Mouse (Mus musculus) kidney, postnatal 10 days (tissue): Measurements from ENCODE around the gene Gas7.

Experiments used
- DNase-seq: peaks from one replicate; pipeline ENCODE4 v3.0.0; 2021; ENCODE audit warnings: mixed read lengths

Gene Gas7

DNA sequence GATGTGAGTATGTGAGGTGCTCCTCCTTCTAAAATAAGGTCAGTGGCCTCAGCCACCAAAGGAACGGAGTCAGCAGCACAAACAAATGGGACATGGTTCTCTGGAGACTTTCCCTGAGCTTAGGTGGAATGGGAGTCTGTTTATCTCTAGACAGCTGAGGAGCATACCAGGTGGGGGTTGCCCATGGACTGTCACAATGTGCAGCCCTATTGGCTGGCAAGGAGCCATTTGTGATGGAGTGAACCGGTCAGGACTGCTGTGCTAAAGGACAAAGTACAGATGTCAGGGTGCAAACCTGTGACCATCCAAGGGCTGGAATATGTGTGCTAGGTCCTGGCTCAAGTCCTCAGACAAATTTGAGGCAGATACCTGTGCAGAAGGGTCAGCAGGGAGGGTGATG, 173.3 kb downstream of the Gas7 start:
- DNase-seq: peak; percentile 39

DNA sequence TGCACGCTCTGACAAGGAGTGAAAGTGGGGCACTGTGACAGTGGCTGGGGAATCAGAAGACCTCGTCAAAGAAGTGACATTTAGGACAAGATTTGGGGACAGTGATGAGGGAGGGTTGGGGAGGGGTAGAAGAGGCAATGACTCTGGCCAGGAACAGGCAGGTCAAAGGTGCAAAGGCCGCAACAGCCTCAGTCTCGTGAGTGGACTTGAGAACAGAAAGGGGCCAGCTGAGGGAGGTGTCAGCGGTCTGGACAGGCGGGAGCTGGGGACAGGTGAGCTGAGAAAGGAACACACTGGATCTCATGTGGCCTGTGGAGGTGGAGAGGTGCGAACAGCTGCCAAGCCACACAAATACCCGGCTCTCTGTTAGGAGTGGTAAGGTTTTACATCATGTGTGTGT, 177.7 kb downstream of the Gas7 start:
- no peak for DNase-seq

DNA sequence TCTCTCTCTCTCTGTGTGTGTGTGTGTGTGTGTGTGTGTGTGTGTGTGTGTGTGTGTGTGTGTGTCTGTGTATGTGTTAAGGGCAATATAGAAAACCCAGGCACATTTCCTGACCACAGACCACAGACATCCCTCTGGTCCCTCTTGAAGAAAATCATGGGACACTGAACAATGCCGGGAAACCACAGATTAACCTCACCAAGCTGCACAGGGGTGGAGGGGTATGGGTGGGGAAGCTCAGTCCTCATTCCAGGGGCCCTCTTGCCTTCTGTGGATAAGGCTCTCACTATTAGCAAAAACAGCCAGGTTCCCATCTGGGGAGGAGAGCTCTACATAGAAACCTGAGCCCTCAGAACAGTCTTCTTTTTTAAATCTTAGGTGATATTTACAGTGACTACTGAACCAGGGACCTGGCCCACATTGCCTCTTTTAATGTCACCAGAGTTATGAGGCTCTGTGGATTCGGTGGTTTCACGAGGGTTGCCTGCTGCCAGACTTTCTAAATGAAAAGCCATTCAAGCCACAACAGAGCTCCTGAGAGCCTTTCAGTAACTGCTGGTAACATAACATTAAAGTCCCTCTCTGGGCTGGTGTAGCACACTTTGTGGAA, 178.5 kb downstream of the Gas7 start:
- no peak for DNase-seq

DNA sequence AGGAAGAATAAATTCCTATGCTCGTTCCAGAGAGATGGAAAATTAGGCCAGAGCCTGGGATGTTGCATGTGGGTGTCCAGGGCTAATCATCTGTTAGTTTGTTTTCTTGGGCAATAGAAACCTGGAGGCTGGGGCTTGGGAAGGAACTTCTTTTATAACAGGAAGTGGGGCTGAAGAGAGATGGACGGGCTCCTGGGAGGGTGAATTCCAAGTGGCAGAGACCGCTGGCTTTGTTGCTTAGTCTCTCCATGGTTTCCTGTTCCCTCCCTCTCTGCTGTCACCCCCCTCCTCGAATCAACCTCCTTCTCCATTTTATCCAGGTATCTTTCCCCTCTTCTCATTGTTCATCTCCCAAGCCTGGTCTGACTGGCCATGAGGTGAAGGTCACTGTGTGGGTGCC, 181.0 kb downstream of the Gas7 start:
- no peak for DNase-seq

DNA sequence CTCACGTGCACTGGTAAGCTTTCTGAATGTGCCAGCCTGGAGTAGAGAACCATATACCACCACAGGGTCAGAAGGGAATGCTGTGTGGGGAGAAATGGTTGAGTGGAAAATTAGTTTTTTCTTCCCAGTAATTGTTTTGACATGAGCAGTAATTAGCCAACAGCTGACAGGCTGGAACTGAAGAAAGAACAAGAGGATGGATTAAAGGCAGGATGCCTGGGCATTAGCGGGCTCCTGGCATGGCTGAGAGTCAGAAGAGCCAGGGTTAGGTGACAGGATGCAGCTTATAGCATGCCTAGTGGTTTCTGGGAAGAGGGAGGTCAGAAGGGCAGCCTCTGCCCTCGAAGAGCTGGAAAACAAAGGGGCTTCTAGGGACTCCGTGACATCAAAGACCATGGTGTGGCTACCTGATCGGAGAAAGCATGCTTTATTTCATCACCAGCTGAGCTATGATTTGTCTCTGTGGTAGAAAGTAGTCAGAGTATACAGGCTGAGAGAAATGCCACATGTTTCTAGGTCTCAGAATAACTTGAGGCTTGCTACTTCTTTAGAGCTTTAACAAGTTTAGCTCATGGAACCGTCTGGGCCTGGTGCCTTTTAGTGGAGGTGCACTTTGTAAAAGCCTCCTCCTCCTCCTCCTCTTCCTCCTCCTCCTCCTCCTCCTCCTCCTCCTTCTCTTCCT, 181.8 kb downstream of the Gas7 start:
- no peak for DNase-seq

DNA sequence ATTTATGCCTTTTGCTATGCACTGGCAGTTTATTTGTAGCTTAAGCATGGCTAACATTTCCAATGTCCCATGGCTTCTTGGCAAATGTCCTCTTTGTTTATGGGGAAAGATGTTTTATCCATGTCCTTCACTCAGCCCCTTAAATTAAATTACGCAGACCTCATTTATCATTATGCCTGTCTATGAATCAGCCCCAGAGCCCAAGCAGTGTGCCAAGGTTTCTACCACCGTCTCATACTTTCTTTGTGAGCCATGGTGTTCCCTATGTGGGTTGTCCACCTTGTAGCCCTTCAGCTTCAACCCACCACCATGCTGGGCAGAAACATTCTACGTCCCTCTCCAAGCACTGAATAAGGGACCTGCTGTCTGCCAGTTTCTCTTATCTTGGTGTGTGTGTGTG, 183.2 kb downstream of the Gas7 start:
- DNase-seq: no peak

DNA sequence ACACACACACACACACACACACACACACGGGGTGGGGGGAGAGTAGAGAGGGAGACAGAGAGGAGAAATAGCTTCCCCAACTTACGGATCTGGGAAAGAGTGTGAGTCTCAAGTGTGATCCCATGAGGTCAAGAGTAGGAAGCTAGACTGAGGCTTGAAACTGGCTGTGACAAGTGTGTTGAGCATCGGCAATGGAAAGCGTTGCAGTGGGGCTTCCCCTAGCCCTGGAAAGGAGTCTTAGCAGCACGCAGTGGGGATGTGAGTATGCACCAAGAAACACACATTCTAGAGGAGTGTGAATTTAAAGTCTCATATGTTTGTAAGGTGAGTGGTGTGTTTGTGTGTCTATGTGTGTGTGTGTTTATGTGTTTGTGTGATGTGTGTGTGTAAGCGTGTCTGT, 185.1 kb downstream of the Gas7 start:
- DNase-seq: no peak

DNA sequence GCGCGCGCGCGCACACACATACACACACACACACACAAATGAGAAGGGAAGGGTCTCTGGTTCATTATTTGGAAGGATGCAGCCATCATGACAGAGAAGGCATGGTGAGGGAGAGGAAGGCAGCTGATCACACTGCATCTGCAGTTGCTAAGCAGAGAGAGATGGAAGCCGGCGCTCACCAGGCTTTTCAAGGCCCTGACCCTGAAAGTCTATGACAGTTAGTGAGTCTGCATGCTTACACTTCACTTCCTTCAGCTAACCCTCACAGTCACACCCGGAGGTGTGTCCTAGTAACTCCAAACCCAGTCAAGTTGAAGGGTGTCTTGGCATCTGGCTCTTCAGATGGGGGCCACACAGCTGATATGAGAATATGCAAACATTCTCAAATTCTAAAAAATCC, 187.2 kb downstream of the Gas7 start:
- no peak for DNase-seq

DNA sequence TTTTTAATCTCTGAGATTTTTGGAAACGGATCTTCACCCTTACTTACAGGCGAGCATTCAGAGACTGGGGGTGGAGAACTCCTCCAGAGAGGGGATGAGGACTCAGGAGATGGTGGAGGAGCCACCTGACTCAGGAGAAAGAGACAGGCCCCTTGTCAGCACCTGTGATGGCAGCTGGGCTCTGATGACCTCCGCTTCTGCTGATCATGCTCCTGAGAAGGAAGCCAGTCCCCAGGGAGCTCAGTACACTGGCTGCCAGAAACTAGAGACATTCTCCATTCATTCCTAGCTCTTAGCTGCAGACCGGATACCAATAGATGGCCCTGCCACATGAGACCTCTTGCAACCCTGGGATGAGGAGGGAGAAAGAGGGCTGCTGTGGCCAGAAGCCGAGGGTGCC, 187.6 kb downstream of the Gas7 start:
- no peak for DNase-seq

DNA sequence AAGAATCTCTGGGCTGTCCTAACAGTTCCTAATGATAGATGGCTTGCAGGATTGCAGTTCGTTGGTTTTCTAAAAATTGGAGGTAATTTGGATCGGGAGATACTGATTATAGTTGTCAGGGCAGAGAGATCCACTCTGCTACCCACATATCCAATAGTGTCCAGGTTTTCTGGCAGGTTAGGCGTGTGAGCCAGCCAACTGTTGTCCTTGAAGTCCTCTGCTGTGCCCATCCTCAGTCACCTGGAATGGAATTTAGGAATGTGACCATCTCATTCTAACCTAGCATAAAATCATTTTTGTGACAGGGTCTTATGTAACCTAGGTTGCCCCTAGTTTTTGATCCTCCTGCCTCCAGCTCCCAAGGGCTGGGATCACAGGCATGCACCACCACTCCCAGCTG, 188.2 kb downstream of the Gas7 start:
- no peak for DNase-seq

DNA sequence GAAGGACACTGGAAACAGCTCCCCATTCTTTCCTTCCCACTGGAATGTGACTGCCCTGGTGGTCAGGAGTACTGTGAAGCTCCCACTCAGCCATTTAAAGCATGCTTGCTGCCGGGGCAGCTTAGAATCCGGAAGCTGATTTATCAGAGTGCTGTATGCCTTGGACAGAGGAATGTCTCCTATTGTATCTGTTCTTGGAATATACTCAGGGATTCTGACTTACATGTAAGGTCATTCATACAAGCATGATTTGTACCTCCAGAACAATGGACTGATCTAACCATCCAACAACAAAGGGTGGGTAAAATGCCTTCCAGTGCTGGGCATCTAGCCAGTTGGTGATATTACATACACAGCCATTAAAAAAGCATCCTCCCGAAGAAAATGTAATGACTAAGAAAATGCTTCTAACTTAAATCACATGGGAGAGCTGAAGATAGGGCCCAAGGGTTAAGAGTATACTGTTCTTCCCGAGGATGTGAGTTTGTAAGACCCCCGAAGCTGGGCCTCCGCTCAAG, 189.5 kb downstream of the Gas7 start:
- DNase-seq: peak; percentile 32

DNA sequence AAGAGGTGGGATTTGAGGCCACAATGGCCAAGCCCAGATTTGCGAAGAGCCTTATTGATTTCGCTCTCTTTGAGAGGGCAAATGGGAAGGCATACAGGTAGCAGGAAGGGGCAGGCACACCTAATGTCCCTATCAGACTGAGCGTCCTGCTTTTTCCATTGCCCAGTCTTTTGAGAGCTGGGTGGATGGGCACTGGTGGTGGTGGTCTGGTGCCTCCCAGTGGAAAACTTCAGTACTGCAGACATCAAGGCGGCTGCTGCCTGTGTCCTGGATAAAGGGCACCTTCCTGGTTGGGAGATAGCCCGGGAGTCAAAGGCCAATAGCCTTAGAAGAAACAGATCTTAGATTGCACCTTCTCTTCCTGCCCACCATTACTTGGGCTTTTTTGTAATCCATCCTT, 192.5 kb downstream of the Gas7 start:
- peak; percentile 85 for DNase-seq

DNA sequence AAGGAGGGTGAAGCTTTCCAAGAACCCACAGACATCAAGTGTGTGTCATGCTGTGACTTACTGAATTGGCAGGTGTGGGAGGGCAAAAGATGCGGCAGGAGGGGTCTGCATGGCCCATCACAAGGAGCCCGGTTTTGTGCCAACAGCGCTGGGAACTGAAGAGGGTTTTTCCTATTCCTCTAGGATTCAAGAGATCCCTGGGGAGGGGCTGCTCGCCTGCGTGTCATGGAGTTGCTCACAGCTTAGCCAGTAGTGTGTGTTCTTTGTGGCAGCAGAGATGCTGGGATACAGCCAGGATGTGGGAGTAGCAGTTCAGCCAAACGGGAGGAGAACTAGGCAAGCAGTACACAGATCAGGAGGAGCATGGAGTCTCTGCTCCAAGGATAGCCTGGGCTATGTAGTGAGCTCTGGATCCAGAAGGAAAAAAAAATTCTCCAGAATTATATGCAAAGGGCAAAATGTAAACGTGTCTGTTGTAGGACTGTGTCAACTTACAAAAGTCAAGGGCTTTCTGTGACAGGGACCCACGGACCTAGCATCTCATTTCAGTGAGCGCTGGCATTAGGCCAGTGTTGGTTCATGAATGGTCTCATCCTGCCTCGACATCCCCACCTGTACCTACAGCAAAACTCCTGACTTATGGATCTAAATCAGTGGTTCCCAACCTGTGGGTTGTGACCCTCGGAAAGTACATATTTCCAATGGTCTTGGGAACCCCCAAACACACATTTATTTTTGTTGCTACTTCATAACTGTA, 193.6 kb downstream of the Gas7 start:
- DNase-seq: peak; percentile 25

DNA sequence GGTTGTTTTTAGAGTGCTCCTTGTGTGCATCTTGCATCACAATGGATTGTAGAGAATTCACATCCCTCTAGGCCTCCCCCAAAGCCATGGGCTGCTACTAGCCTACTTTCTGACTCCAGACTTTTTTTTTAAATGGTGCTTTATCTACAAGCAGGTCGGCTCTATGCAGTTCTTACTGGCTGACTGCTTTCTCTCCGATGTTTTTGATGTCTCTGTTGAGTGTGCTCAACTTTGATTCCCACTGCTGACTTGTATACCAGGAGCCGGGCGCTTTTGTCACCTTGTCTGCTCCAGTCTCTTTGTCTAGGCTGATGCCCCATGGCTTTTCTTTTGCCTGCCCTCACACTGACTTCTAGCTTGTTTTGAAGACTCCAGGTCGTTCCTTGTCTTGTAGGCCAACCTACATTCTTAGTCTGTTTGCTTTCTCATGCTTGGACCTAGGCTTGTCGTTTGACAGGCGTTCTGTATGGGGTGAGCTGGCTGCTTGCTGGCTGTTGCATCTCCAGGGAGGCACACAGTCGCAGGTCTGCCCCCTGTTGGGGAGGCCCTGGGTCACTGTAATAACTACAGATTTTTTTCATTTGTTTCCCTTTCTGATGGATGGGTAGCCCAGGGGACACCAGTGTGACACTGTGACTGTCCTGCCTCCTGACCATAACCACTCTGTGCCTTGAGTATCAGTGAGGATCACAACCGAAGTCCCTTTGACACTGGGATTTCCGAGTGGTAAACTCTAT, 194.9 kb downstream of the Gas7 start:
- DNase-seq: peak; percentile 35

DNA sequence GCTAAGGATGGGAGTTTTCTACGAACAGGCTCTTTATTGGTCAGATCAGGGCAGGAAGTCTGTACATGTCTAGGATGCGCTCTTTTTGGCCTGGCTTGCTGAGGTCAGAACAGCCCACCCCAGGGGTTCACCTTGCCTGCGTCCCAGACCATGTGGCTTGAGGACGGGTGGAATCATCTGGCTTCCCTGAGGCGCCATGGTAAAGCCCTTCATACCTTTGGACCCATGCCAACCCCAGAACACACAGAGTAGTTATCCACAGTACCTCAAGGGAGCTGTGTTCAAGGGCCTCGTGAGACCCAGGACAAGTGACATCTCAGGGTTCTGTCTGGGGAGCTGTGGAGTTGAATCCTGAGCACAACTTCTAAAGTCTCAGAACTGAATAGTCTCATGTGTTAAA, 196.5 kb downstream of the Gas7 start:
- no peak for DNase-seq

DNA sequence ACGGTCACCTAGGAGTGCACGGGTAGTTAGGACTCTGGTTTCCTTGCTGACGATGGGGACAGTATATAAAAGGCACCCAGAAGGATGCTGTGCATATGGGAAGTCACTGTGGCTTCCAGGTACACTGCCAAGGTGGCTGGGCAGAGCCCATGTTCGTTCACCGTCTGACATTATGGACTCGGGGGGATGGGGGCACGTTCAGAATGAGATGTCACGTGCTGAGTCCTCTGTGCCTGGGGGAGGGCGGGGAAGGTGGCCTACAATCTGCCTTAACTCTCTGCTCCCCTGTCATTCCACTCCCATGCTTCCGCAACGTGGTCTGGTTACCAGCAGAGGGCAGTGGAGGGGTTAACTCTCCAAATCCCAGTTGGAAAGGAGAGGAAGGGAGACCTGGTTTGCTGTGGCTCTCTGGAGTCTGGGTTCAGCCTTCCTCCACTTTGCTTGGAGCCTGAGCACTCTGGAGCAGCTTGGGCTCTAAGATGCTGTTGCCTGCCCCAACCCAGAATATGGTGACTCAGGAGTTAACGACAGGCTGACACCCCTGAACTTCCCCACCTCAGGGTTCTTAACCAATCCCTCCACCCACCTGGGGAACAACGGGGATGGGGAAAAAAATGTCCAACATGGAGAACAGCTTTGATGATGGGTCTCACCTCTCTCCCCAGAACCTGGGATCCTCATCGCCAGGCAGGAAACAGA, 197.1 kb downstream of the Gas7 start:
- DNase-seq: peak; percentile 55

DNA sequence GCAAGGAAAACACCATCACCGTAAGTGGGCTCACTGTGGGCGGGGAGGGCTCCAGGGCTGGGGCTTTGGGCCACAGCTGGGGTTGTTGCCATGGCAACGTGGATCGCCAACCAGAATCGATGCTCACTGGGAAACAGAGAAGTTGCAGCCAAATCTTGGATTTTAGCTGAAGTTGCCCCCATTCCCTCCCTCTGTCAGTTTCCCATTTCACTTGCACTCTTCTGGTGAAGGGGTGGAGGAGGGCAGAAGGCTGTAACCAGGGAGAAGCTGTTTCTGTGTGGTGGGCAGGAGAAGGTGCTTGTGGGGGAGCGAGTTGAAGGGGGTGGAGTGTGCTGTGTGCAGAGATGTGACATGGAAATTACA, 197.6 kb downstream of the Gas7 start:
- no peak for DNase-seq

DNA sequence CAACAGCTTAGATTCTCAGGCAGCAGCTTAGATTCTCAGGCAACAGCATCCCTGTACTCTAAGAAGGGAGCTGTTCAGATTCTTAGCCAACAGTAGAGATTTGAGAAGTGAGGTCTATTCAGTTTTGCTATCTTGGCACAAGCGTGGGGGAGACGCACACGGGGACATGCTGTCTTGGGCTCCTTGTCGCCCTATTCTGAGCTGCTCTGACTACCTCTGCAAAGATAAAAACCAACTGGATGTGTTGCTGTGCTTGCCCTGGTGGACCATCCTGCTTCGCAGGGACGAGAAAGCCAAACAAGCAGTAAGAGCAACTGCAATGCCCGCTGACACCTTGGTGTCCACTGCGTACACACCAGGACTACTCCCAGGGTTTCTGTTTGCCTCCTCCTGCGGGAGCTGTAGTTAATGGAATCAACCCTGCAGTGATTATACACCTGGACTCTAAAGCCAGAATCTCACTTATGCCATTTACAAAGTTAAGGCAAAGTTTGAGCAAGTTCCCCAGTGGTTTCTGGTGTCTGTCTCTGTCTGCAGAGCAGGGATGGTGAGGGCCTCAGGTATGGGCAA, 198.4 kb downstream of the Gas7 start:
- DNase-seq: no peak

DNA sequence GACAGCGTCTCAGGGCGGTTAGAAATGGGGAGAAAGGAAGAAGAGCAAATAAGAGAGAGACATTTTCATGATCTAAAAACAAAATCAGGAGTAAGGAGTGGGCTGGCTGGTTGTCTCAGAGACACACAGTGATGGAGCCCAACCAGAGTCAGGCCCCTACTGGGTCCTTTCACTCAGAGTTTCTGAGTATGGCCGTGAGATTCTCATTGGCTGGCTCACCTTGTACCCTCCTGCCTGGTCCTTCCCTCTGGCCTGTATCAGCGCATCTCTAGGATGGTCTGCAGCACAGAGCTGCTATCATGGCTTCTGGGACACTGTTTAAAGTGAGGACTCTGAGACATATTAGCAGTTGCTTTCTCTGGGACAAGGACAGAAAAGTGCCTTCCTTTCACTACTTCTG, 199.3 kb downstream of the Gas7 start:
- DNase-seq: no peak

DNA sequence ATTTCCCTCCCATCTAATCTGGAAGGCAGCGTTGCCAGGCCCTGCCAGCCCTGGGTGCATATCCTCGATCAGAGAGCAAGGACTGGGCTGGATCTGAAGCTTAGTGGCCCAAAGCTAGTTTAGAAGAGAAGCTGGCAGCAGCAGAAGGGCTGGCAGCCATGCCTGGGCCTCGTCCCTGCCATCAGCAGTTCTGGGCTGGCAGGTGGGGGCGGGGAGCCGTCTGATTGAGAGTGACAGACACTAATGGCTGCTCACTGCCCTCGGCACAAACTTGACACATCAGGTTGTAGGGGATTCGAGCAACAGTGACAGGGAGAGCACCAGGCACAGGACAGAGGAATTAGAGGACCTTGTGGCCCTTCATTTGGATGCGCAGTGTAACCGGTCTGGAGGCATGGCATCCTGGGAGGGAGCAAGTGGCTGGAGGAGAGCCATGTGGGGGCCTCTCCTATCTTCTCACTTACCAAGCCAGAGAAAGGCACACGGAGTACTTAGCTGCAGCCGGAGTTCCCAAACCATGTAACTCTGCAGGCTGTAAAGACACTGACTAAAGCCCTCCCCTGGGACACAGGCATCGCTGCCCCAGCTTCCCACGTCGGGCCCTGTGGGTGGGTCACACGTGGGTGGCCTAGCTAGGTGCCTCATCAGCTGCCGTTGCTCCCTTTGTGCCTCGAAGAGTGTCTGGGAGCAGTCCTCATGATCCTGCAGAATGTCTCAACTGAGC, 200.2 kb downstream of the Gas7 start:
- DNase-seq: no peak

DNA sequence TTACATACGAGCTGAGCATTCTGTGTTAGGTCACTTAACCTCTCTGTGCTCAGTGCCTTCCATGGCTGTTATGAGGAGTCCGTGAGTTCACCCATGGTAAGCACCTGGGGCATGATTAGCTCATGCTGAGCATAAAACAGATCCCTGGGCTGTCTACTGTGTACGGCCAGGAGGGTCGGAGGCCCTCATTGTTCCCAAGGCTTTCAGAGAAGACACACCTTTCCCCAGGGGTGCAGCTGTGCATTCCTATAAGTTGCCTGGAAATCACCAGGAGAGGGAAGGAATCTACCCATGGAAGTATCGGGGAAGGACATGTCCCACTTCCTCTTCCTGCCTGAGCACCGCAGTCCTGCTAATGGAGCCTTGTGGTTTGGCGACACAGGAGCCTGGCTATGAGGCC, 201.1 kb downstream of the Gas7 start:
- no peak for DNase-seq

DNA sequence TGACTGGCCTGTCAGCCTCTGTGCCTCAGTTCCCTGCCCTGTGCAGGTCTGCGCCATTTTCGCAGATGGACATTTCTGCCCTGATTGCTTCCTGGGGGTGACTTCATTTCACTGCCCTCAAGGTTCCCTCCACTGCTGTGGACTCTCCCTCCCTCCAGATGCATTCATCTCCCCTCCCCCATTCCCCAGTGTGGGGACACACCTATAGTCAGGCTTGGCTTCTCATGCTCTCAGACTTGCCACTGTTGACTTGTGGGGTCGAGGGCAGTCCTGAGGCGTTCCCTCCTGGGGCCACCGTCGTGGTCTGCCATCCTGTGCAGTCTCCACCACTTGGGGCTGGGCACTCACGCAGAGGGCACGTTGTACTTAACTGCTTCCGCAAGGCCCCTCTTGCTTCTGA, 201.6 kb downstream of the Gas7 start:
- no peak for DNase-seq
